Mouse (Mus musculus) MN1 (cell line): Measurements from ENCODE around the gene Dnajb13.
"Not testable (repeated sequence)": the region's sequence is repeated elsewhere in the genome, so short reads cannot be mapped to it uniquely, and the experiment has no call there.

Experiments used
- DNase-seq: peaks from one replicate; pipeline ENCODE4 v3.0.0-alpha.2; 2016; ENCODE audit warnings: low spot score

Dnajb13 gene

GRCm38 (mm10) chr7:100488474-100489048 is 26.2 kb downstream of the Dnajb13 start:
- DNase-seq: no peak

GRCm38 (mm10) chr7:100487301-100487700 is 27.5 kb downstream of the Dnajb13 start:
- peak; percentile 33 for DNase-seq

GRCm38 (mm10) chr7:100484493-100484892 is 30.3 kb downstream of the Dnajb13 start:
- no peak for DNase-seq

- not testable (repeated sequence) for DNase-seq
Measured at GRCm38 (mm10) chr7:100482046-100482445, 32.7 kb downstream of the Dnajb13 start.

- no peak for DNase-seq
Measured at GRCm38 (mm10) chr7:100480175-100480574, 34.6 kb downstream of the Dnajb13 start.

GRCm38 (mm10) chr7:100479823-100480164 is 35.0 kb downstream of the Dnajb13 start:
- no peak for DNase-seq

DNA sequence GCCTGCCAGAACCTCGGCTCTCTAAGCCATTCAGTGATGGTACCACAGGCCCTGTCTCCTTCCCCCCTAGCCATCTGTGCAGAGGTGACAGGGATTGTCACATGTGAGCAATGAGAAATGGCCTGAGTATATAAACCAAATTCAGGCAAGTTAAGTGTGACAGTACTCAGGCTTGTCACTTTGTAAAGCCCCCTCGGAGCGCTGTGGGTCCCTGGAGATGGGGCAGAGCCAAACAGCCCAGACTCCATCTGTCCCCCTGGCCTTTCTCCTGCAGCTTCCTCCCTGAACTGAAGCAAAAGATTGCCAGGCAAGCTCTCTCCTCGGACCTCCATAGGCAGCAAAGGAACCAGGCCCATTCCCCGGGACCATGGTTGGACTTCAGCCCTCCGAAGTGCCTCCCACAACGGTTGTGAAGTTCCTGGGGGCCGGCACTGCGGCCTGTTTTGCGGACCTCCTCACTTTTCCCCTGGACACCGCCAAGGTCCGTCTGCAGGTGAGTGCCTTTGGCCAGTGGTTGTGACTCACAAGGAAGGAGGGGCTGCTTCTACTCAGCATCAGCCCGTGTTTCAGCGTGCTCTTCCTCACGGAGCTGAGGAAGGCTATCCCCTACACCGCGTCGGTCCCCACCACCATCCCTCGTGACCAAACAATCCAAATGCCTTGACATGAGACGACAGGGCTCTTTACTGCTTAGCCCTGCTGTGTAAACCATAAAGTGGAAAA is 35.5 kb downstream of the Dnajb13 start:
- DNase-seq: no peak

DNA sequence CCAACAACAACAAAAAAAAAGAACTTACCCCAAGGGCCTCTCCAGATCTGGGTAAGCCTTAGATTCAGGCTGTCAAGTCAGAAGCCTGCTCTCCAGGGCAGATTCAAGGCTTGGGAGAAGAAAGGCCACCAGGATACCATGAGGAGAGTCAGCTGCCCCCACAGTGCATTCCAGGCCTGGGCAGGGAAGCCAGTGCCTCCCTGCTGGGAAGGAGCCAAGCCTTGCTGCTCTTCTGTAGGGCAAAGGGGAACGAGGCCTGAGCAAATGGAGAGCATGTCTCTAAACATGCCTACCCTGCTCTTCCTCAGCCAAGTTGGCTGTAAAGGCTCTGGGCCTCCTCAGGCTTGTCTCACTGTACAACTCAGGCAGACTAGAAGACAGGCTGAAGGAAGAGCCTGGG is 40.1 kb downstream of the Dnajb13 start:
- peak; percentile 31 for DNase-seq

DNA sequence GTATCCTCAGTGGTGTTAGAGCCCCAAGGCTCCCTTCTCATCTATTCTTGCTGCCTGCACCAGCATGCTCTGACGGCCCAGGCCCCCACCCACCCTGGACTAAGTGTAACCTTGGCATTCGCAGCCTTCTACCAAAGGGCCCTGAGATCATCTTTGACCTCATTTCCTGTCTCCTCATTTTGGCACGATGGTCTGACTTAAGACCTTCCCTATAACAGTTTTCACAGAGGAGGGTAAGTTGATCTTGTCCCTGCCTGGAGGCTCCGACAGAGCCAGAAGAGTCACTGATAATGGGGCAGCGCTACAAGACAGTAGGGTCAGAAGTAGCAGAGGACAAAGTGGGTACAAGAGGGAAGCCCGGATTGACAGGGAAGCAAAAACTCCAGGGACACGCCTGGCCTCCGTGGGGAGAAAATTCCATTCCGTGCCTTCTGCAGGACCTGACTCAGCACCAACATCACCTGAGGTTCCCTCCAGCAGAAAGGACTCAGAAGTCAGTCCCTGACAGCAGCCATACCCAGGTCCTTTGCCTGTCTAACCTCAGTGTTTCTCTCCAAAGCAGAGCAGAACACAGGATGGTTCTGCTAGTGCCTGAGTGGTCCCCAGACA is 40.8 kb downstream of the Dnajb13 start:
- DNase-seq: no peak

- no peak for DNase-seq
Measured at GRCm38 (mm10) chr7:100472777-100473176, 42.0 kb downstream of the Dnajb13 start, which contains the start of gene Ucp3. Gene Ucp3 (plus strand): TSS chr7:100472990.

GRCm38 (mm10) chr7:100471407-100471797 is 43.4 kb downstream of the Dnajb13 start:
- DNase-seq: no peak

- no peak for DNase-seq
Measured at GRCm38 (mm10) chr7:100470796-100471406, 43.9 kb downstream of the Dnajb13 start.

GRCm38 (mm10) chr7:100469502-100469901 is 45.3 kb downstream of the Dnajb13 start:
- no peak for DNase-seq

DNA sequence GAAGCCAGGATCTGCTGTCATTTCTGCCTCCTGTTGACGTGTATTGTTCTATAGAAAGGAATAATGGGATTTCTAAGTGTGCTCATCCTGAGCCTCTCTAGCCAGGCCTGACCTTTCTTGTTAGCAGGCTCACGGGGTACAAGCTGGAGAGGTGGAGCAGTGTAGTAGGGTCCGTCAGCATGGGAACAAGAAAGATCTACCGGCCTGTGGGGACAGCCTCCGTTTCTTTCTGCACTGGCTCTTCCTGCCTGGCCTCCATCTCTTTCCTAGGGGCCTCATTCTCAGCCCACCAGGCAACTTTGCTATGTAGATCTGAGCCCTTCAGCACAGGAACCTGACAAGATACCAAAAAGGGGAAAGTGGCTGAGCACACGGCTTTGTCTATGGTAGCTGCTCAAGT is 46.0 kb downstream of the Dnajb13 start:
- DNase-seq: no peak

GRCm38 (mm10) chr7:100466781-100467510 is 47.8 kb downstream of the Dnajb13 start:
- DNase-seq: no peak

DNA sequence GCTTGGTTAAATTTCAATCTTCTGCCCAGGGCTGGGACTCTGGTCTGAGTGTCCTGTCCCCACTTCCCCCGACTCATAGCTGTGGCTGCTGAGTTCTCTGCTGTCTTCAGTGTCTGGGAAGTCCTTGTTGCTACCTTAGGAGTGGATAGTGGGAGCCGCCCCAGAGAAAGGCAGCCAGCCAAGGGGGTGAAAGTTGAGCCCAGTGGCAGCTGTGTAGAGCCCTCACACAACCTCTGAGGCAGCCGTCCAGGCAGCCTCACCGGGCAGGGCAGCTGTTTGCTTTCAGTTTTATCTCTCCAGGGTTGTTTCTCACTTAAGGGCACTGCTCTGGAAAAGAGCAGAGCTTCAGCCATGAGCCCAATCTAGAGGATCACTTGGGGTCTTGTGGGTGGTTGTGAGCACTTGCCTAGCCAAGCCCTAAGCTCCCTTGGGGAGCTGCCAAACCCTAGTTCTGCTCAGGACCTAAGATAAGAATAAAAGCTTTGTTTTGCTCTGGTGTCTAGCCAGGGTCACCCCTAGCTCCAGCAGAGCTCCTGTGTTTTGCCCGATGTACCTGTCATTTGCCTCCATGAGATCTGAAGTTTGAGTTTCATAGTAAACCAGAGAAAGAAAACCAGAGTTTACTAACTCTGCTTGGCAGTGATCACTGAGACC is 49.0 kb downstream of the Dnajb13 start:
- peak; percentile 69 for DNase-seq

DNA sequence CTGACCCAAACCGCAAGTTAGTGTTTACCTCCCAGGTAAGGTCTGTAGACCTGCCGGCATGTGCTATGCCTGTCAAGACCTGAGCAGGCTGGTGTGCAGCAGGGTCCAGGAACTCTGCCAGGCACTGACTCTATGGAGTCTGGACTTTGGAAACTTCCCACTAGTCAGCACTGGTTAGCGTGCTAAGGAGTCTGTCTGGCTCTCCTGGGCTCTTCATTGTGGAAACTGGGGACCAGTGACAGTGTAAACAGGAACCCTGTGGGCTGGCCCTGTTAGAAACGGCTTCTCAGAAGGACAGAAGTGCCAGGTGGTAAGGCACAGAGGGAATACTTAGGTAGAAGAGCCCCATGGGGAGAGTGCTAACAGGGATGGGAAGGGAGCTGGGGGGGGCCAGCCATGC is 49.5 kb downstream of the Dnajb13 start:
- no peak for DNase-seq

DNA sequence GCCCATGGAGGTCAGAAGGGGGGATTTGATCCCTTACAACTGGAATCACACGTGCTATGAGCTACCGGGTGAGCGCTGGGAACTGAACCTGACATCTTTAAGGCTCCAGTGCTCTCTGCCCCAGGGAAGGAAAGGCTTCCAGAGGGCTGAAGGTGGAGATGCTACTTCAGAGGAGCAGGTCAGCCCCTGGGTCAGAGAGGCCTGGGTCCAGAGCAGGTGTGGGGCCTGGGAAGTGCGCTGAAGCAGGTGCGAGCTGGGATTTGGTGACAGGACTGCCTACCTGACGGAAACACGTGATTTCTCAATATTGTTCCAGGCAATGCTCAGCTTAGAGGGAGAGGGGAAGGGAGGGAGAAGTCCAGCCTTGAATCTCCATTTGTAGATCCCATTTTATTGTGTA is 50.5 kb downstream of the Dnajb13 start:
- no peak for DNase-seq

DNA sequence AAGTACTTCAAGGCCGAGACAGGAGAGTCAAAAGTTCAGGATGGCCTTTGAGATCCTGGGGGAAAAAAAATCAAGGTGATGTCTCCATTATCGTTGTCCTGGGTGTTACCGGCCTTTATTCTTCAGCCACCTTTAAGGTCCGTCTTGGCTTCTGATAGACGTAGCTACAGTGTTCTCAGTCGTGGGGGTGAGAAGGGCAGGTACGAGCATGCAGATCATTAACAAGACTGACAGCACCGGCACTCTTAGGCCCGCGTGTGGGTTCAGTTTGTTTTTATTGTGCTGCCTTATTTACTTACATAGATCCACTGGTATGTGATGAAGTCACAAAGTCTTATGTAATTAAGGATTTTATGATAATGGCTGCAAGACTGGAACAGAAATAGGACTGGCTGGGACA is 51.0 kb downstream of the Dnajb13 start:
- DNase-seq: no peak

GRCm38 (mm10) chr7:100463194-100463593 is 51.6 kb downstream of the Dnajb13 start:
- DNase-seq: no peak

GRCm38 (mm10) chr7:100461621-100462151 is 53.1 kb downstream of the Dnajb13 start:
- peak; percentile 48 for DNase-seq

DNA sequence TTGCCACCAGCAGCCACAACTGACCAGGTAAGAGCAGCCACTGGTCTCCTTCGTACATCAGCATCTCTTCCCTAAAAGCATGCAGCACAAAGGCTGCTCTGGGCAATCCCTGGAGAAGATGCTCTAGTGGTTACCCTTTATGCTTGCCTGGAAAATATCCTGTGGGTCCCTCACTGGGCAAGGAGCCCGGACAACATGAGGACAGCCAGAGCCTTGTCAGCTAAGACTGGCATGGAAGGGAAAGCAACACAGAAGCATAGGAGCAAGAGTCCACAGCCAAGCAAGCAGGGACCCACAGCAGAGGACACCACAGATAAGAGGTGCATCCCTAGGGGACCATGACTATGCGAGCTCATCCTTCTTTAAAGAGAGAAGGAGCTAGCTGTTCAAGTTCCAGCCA is 54.9 kb downstream of the Dnajb13 start:
- DNase-seq: peak; percentile 46
